Mouse (Mus musculus) intestine, postnatal 0 days (tissue): ENCODE results near the gene Rtp1. TPM values are rescaled to one million over a fixed set of nuclear protein-coding genes. Genes with fewer than 3 reads are reported as not detected.
A peak's percentile ranks its signal among the peaks of the same experiment; 100 is the strongest.

Experiments used
- ATAC-seq: fragments of 200-750 bp; cut with Nextera tagmentation; 2 replicates; pipeline ENCODE4 v1.8.0; 2017; ENCODE audit warnings: mild to moderate bottlenecking, moderate TSS enrichment, moderate library complexity
- H3K27ac ChIP-seq: fragments of 300-500 bp; sonication (generic); 2 replicates; pipeline ENCODE4 v1.5.1; 2014; ENCODE audit warnings: mild to moderate bottlenecking, low read depth, low read length, moderate library complexity
- H3K27me3 ChIP-seq: fragments of 300-500 bp; sonication (generic); replicated peaks from 2 replicates; pipeline ENCODE4 v1.6.1; 2014; ENCODE audit warnings: low read length, mixed read lengths; ENCODE audit not compliant: control insufficient read depth, insufficient read depth
- H3K36me3 ChIP-seq: fragments of 300-500 bp; sonication (generic); 2 replicates; pipeline ENCODE4 v1.6.1; 2014; ENCODE audit warnings: mild to moderate bottlenecking, moderate library complexity; ENCODE audit not compliant: control insufficient read depth, insufficient read depth
- H3K4me1 ChIP-seq: fragments of 300-500 bp; sonication (generic); replicated peaks from 2 replicates; pipeline ENCODE4 v1.6.1; 2014; ENCODE audit warnings: antibody characterized with exemption, low read length, mixed read lengths; ENCODE audit not compliant: control insufficient read depth, insufficient read depth
- H3K4me2 ChIP-seq: fragments of 300-500 bp; sonication (generic); replicated peaks from 2 replicates; pipeline ENCODE4 v1.6.1; 2014; ENCODE audit warnings: low read depth, mild to moderate bottlenecking, moderate library complexity
- H3K4me3 ChIP-seq: fragments of 300-500 bp; sonication (generic); 2 replicates; pipeline ENCODE4 v1.5.1; 2014; ENCODE audit warnings: low read depth, low read length
- H3K9ac ChIP-seq: fragments of 300-500 bp; sonication (generic); 2 replicates; pipeline ENCODE4 v1.6.1; 2014; ENCODE audit warnings: mild to moderate bottlenecking, low read depth, low read length
- H3K9me3 ChIP-seq: fragments of 300-500 bp; sonication (generic); 2 replicates; pipeline ENCODE4 v1.6.1; 2016; ENCODE audit warnings: mixed run types; ENCODE audit not compliant: control insufficient read depth
- CTCF ChIP-seq: sonication (generic); IDR thresholded peaks from 2 replicates; pipeline ENCODE4 v1.5.1; 2016; ENCODE audit warnings: low read depth, mild to moderate bottlenecking, control low read depth, antibody characterized with exemption, moderate library complexity
- WGBS: fragments of 180-500 bp; shearing (Covaris S2); extraction: QIAGEN DNeasy Blood & Tissue Kit; methylation state at CpG from one replicate; pipeline ENCODE4 v1.1.7; 2014; 5-methylcytosine and 5-hydroxymethylcytosine counted together
- polyA plus RNA-seq: library from polyadenylated mRNA; unstranded; fragments of >200 nt; fragmentation: Nextera tagmentation; extraction: Ambion mirVana; gene quantifications from 2 replicates; pipeline ENCODE4 v1.2.1, GENCODE M21; 2015

Gene Rtp1
- polyA plus RNA-seq, 1 experiment from 2014 or later: not detected

DNA sequence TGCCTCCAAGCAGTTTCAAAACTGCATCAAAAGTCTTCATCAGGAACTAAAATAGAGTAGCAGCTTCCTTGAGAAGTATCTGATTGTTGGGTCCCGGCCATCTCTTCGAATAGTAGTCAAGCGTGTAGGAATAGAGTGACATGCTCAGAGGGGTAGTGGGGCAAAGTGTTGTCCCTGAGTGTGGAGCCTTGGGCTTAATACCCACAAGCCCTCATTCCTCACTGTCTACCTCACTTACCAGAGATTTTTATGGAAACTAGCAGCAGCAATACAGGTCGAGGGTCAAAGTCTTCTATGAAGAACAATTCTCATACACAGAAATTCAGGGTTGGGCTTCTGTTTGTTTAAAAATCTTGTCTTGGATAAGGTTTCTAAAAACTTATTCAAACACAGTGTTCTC lies 21.9 kb downstream of the Rtp1 start:
- H3K27me3 ChIP-seq: no peaks in the 10 kb centered on the region
- no peak for ATAC-seq
- no peak overlapping the region for H3K4me2 ChIP-seq
- no peak overlapping the region for H3K9ac ChIP-seq
- H3K36me3 ChIP-seq: no peaks in the 10 kb centered on the region
- H3K9me3 ChIP-seq: no peaks in the 10 kb centered on the region
- H3K4me3 ChIP-seq: no peak overlapping the region
- no peak overlapping the region for H3K27ac ChIP-seq
- WGBS: 74% methylated on average over 4 of the region's 4 CpGs
- H3K4me1 ChIP-seq: no peaks in the 10 kb centered on the region
- no peak for TF ChIP-seq CTCF

DNA sequence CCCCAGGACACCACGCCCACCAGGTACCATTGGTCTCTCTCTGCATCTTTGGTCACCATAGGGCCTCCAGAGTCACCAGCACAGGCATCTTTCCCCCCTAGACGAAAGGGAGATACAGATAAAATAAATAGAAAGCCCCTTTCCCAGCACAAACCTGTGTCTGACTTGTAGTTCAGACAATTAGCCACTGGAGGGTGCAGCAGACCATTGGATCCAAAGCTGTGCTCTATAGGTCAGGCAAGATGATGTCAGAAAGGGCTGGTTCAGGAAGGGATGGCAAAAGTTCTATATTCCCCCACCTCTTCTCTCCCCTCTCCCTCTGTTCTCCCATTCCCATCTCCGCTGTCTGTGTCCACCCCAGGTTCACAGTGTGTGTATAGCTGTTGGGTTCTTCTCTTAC lies 23.5 kb downstream of the Rtp1 start:
- Histone ChIP-seq H3K4me1 (no peaks in the 10 kb centered on the region), H3K9ac (no peak overlapping the region), H3K4me3 (no peak overlapping the region), H3K27me3 (no peaks in the 10 kb centered on the region), H3K4me2 (no peak overlapping the region), H3K9me3 (no peaks in the 10 kb centered on the region), H3K27ac (no peak overlapping the region), H3K36me3 (no peaks in the 10 kb centered on the region)
- no peak for ATAC-seq
- TF ChIP-seq CTCF: peak; percentile 87
- WGBS: 31% methylated on average over 3 of the region's 3 CpGs

DNA sequence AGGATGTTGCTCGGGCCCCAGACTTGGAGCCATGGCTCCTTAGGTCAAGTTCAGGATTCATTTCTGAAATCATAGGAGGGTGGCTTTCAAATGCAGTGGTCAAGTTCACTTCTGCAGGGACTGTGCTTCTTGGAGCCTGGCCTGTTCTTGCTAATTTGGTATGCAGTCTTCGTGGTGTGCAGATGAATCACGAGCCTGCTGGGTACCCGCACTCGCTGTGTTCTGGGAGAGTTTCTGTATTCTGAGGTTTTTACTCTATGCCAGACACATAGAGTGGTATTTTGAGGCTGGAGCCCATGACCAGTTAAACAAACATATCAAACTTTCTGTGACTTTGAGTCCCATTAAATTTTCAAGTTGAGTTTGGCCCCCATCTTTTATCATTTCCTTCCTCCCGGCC lies 25.4 kb downstream of the Rtp1 start:
- no peak overlapping the region for H3K4me2 ChIP-seq
- no peaks in the 10 kb centered on the region for H3K9me3 ChIP-seq
- H3K27me3 ChIP-seq: no peaks in the 10 kb centered on the region
- no peak for ATAC-seq
- H3K27ac ChIP-seq: no peak overlapping the region
- no peak overlapping the region for H3K4me3 ChIP-seq
- 85% methylated on average over 6 of the region's 6 CpGs for WGBS
- TF ChIP-seq CTCF: no peak
- H3K36me3 ChIP-seq: no peaks in the 10 kb centered on the region
- H3K9ac ChIP-seq: no peak overlapping the region
- no peaks in the 10 kb centered on the region for H3K4me1 ChIP-seq

DNA sequence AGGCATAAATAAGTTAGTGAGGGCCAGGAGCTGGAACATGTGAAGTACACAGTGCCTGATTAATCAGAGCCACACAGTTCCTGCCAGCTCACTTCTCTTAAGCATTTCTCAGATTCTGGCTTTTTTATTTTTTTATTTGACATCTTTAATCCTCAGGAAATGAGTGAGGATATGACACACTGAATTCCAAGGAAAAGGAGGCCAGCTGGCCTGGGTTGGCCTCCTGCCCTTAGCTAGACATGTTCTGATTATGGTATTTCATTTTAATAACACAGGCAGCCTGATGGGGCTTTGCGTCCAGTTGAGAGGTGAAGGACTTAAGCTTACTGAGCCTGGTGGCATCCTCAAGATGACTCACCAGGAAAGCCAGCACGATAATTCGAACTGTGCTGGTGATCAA lies 27.6 kb downstream of the Rtp1 start:
- 61% methylated on average over 3 of the region's 3 CpGs for WGBS
- TF ChIP-seq CTCF: no peak
- no peak overlapping the region for H3K4me3 ChIP-seq
- no peak for ATAC-seq
- H3K9me3 ChIP-seq: no peaks in the 10 kb centered on the region
- H3K9ac ChIP-seq: no peak overlapping the region
- H3K27ac ChIP-seq: no peak overlapping the region
- H3K36me3 ChIP-seq: no peaks in the 10 kb centered on the region
- H3K4me1 ChIP-seq: no peaks in the 10 kb centered on the region
- no peak overlapping the region for H3K4me2 ChIP-seq
- H3K27me3 ChIP-seq: no peaks in the 10 kb centered on the region

DNA sequence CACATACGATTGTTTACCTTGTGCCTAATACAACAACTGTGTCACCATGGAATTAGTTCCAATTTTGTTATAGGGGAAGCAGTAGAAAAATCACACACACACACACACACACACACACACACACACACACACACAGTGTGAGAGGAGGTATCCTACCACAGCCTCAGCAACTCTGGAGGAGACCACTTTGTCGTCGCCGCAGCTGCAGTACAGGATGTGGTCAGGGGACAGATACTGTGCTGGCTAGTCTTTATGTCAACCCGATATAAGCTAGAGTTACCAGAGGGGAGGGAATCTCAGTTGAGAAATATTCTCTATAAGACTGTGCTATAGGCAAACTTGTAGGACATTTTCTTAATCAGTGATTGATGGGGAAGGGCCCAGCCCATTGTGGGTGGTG lies 28.4 kb downstream of the Rtp1 start:
- H3K27ac ChIP-seq: no peak overlapping the region

DNA sequence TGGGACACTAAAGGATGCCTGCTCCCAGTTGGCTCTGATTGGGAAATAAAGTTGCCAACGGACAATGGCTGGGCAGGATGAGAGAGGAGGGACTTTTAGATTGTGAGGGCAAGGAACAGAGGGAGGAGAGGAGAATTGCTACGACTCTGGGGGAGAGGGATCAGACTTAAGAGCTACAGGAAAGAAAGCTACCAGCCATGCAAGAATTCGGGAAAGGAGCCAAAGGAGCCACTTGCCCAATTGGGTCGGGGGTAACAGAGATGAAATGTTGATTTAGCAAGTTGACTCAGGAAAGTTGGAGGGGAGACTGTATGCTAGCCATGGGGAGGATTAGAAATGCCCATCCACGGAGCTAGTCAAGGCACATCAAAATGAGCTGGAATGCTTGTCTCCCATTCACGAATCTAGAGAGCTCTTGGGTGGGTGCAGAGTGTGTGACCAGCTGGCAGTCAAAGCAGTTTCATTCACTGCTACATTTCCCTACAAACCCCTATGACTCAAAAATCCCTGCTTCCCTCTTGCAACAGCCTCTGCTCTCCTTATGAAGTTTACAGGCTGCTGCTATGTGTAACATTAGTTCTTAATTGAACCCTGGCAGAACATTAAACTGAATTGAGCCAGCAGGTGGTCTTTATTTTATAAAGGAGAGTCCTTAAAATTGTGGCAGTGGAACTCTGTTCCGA lies 30.1 kb downstream of the Rtp1 start:
- H3K9me3 ChIP-seq: no peaks in the 10 kb centered on the region
- no peaks in the 10 kb centered on the region for H3K36me3 ChIP-seq
- H3K27ac ChIP-seq: no peak overlapping the region
- no peak overlapping the region for H3K4me2 ChIP-seq
- no peak for ATAC-seq
- H3K9ac ChIP-seq: no peak overlapping the region
- no peaks in the 10 kb centered on the region for H3K4me1 ChIP-seq
- WGBS: 56% methylated on average over 7 of the region's 7 CpGs
- H3K27me3 ChIP-seq: no peaks in the 10 kb centered on the region
- no peak for TF ChIP-seq CTCF
- H3K4me3 ChIP-seq: no peak overlapping the region

More for the DNA sequence above, 28.4 kb downstream of the Rtp1 start:
- no peaks in the 10 kb centered on the region for H3K36me3 ChIP-seq
- H3K4me3 ChIP-seq: no peak overlapping the region
- 87% methylated on average over 5 of the region's 5 CpGs for WGBS
- no peak overlapping the region for H3K9ac ChIP-seq
- ATAC-seq: no peak
- H3K4me2 ChIP-seq: no peak overlapping the region
- H3K4me1 ChIP-seq: no peaks in the 10 kb centered on the region
- H3K9me3 ChIP-seq: no peaks in the 10 kb centered on the region
- no peaks in the 10 kb centered on the region for H3K27me3 ChIP-seq
- no peak for TF ChIP-seq CTCF
